Mouse (Mus musculus) stomach, embryonic 15.5 days (tissue): ENCODE measurements at regions not wholly inside any gene's neighbourhood (a gene's known extent, or its start where the extent isn't known, plus 50 kb on each side); places are given as distances from the start of the nearest gene placed in this dataset.

ENCODE experiments used
- ATAC-seq: fragments of 200-750 bp; cut with Nextera tagmentation; 2 replicates; pipeline ENCODE4 v1.8.0; 2017; ENCODE audit warnings: low read depth, moderate number of reproducible peaks, moderate TSS enrichment; ENCODE audit not compliant: insufficient read depth, low FRiP score
- H3K27ac ChIP-seq: fragments of 300-500 bp; sonication (generic); 2 replicates; pipeline ENCODE4 v1.5.1; 2015; ENCODE audit warnings: mild to moderate bottlenecking, inconsistent platforms
- H3K27me3 ChIP-seq: fragments of 300-500 bp; sonication (generic); replicated peaks from 2 replicates; pipeline ENCODE4 v1.6.1; 2015; ENCODE audit warnings: inconsistent platforms
- H3K36me3 ChIP-seq: fragments of 300-500 bp; sonication (generic); 2 replicates; pipeline ENCODE4 v1.6.1; 2015; ENCODE audit warnings: inconsistent platforms
- H3K4me1 ChIP-seq: fragments of 300-500 bp; sonication (generic); 2 replicates; pipeline ENCODE4 v1.6.1; 2015; ENCODE audit warnings: inconsistent platforms
- H3K4me2 ChIP-seq: fragments of 300-500 bp; sonication (generic); 2 replicates; pipeline ENCODE4 v1.6.1; 2015; ENCODE audit warnings: mild to moderate bottlenecking, inconsistent platforms
- H3K4me3 ChIP-seq: fragments of 300-500 bp; sonication (generic); replicated peaks from 2 replicates; pipeline ENCODE4 v1.5.1; 2015; ENCODE audit warnings: inconsistent platforms
- H3K9ac ChIP-seq: fragments of 300-500 bp; sonication (generic); 2 replicates; pipeline ENCODE4 v1.6.1; 2015; ENCODE audit warnings: inconsistent platforms
- H3K9me3 ChIP-seq: fragments of 300-500 bp; sonication (generic); 2 replicates; pipeline ENCODE4 v1.6.1; 2016; ENCODE audit warnings: inconsistent platforms
- WGBS: fragments of 180-500 bp; shearing (Covaris S2); methylation state at CpG from one replicate; pipeline ENCODE4 v1.1.7; 2015; 5-methylcytosine and 5-hydroxymethylcytosine counted together

GRCm38 (mm10) chr10:6053207-6053606 lies 131.0 kb upstream of the Rgs17 start:
- no peak overlapping the region for H3K27ac ChIP-seq
- H3K9me3 ChIP-seq, result no peaks in the 10 kb centered on the region
- no peak overlapping the region for H3K9ac ChIP-seq
- ATAC-seq, result no peak
- no peaks in the 10 kb centered on the region for H3K36me3 ChIP-seq
- no peaks in the 10 kb centered on the region for H3K27me3 ChIP-seq
- no peak overlapping the region for H3K4me2 ChIP-seq
- 62% methylated on average over 2 of the region's 2 CpGs for WGBS
- no peaks in the 10 kb centered on the region for H3K4me1 ChIP-seq
- H3K4me3 ChIP-seq, result no peak overlapping the region

- no peaks in the 10 kb centered on the region for H3K27me3 ChIP-seq
- H3K9me3 ChIP-seq, result no peaks in the 10 kb centered on the region
- no peak overlapping the region for H3K9ac ChIP-seq
- no peak overlapping the region for H3K27ac ChIP-seq
- no peak overlapping the region for H3K4me2 ChIP-seq
- ATAC-seq, result no peak
- no peaks in the 10 kb centered on the region for H3K36me3 ChIP-seq
- H3K4me1 ChIP-seq, result no peaks in the 10 kb centered on the region
- WGBS, result 67% methylated on average over 5 of the region's 5 CpGs
- H3K4me3 ChIP-seq, result no peak overlapping the region
Observed at GRCm38 (mm10) chr10:6043358-6043757, 121.2 kb upstream of the Rgs17 start.

- ATAC-seq, result no peak
- no peak overlapping the region for H3K4me2 ChIP-seq
- 43% methylated on average over 4 of the region's 4 CpGs for WGBS
- no peak overlapping the region for H3K27ac ChIP-seq
- H3K9me3 ChIP-seq, result no peaks in the 10 kb centered on the region
- no peaks in the 10 kb centered on the region for H3K4me1 ChIP-seq
- H3K36me3 ChIP-seq, result no peaks in the 10 kb centered on the region
- no peak overlapping the region for H3K9ac ChIP-seq
- no peak overlapping the region for H3K4me3 ChIP-seq
- no peaks in the 10 kb centered on the region for H3K27me3 ChIP-seq
Observed at GRCm38 (mm10) chr10:6039771-6040170, 117.6 kb upstream of the Rgs17 start.

DNA sequence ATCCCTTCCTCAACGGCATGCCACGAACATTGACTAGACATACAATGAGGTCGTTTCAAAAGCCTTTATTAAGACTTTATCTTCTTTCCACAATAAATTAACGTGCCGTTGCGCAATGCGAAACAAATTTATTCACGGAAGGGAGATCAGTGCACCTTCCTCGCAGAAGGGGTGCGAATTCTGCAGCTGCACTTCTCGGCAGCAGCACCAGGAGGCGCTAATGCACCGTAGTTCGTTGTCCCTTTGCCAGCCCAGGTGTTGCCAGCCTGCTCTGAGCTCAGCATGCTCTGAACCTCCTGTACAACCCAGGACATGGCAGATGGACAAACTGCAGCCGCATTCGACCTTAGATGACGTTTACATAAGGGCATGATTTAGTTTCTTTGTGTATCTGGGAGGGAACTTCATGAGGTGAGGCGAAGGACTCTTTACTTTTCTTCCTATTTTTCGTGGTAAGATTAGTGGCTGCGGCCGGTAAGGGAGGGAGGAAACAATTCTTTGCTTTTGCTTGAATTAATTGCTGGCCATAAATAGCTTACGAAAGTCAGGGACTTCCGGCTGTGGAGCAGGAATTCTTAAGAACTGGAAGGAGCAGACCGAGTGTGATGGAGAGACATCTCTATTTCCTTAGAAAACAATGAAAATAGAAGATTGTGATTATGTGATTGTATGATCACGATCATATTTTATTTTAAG lies 113.7 kb upstream of the Rgs17 start:
- no peaks in the 10 kb centered on the region for H3K27me3 ChIP-seq
- ATAC-seq, result peak; percentile 80
- no peaks in the 10 kb centered on the region for H3K36me3 ChIP-seq
- no peaks in the 10 kb centered on the region for H3K9me3 ChIP-seq
- WGBS, result 17% methylated on average over 25 of the region's 25 CpGs
- H3K4me3 ChIP-seq, result no peak overlapping the region
- H3K4me1 ChIP-seq, result no peaks in the 10 kb centered on the region
- no peak overlapping the region for H3K9ac ChIP-seq
- H3K4me2 ChIP-seq, result peak overlapping the region; percentile 38
- H3K27ac ChIP-seq, result no peak overlapping the region

DNA sequence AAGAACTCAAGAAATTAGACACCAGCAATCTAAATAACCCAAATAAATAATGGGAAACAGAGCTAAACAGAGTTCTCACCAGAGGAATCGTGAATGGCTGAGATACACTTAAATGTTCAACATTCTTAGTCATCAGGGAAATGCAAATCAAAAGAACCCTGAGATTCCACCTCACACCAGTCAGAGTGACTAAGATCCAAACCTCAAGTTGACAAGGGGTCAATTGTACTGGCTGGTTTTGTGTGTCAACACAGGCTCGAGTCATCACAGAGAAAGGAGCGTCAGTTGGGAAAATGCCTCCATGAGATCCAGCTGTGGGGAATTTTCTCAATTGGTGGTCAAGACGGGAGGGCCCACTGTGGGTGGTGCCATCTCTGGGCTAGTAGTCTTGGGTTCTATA lies 110.3 kb upstream of the Rgs17 start:
- Histone ChIP-seq H3K9ac (no peak overlapping the region), H3K36me3 (no peaks in the 10 kb centered on the region), H3K27ac (no peak overlapping the region), H3K9me3 (no peaks in the 10 kb centered on the region), H3K4me1 (no peaks in the 10 kb centered on the region), H3K4me3 (no peak overlapping the region), H3K4me2 (no peak overlapping the region), H3K27me3 (no peaks in the 10 kb centered on the region)
- WGBS, result 69% methylated on average over 4 of the region's 4 CpGs
- no peak for ATAC-seq

- Histone ChIP-seq H3K27me3 (no peaks in the 10 kb centered on the region), H3K9me3 (no peaks in the 10 kb centered on the region), H3K9ac (no peak overlapping the region), H3K4me2 (no peak overlapping the region), H3K4me1 (no peaks in the 10 kb centered on the region), H3K4me3 (no peak overlapping the region), H3K27ac (no peak overlapping the region), H3K36me3 (no peaks in the 10 kb centered on the region)
- no peak for ATAC-seq
- WGBS, result 35% methylated on average over 1 of the region's 1 CpGs
Observed at GRCm38 (mm10) chr10:6027551-6027950, 105.4 kb upstream of the Rgs17 start.

DNA sequence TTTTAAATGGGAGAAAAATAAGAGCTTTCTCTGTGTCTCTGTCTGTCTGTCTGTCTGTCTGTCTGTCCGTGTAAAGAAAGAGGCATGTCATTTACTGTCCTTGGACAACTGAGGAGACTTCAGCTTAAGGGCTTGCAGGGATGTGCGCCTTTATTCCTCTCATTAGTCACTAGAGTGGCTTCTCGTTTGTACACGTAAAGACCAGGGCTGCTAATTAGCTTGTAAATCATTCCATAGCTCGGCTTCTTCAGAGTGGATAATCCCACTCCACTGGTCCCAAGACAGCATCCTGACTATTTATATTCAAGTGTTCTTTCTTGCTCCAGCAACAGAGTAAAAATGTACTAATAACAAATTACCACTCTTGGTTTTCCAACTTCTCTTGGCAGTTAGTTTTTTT lies 104.1 kb upstream of the Rgs17 start:
- H3K4me3 ChIP-seq, result no peak overlapping the region
- no peak for ATAC-seq
- no peaks in the 10 kb centered on the region for H3K36me3 ChIP-seq
- H3K27ac ChIP-seq, result no peak overlapping the region
- no peaks in the 10 kb centered on the region for H3K9me3 ChIP-seq
- no peak overlapping the region for H3K4me2 ChIP-seq
- WGBS, result 61% methylated on average over 5 of the region's 5 CpGs
- no peaks in the 10 kb centered on the region for H3K4me1 ChIP-seq
- no peaks in the 10 kb centered on the region for H3K27me3 ChIP-seq
- no peak overlapping the region for H3K9ac ChIP-seq

- WGBS, result 61% methylated on average over 2 of the region's 2 CpGs
- no peaks in the 10 kb centered on the region for H3K4me1 ChIP-seq
Observed at GRCm38 (mm10) chr10:6022609-6023283, 100.5 kb upstream of the Rgs17 start.

GRCm38 (mm10) chr10:6020944-6021684 lies 98.9 kb upstream of the Rgs17 start:
- Histone ChIP-seq H3K4me1 (no peaks in the 10 kb centered on the region), H3K36me3 (no peaks in the 10 kb centered on the region), H3K4me2 (no peak overlapping the region), H3K27ac (no peak overlapping the region), H3K4me3 (no peak overlapping the region), H3K27me3 (no peaks in the 10 kb centered on the region), H3K9ac (no peak overlapping the region), H3K9me3 (no peaks in the 10 kb centered on the region)
- 50% methylated on average over 9 of the region's 9 CpGs for WGBS
- no peak for ATAC-seq

More at GRCm38 (mm10) chr10:6022609-6023283, 100.5 kb upstream of the Rgs17 start:
- Histone ChIP-seq H3K9me3 (no peaks in the 10 kb centered on the region), H3K4me2 (no peak overlapping the region), H3K9ac (no peak overlapping the region), H3K36me3 (no peaks in the 10 kb centered on the region), H3K27ac (no peak overlapping the region), H3K4me3 (no peak overlapping the region), H3K27me3 (no peaks in the 10 kb centered on the region)
- ATAC-seq, result peak; percentile 80

DNA sequence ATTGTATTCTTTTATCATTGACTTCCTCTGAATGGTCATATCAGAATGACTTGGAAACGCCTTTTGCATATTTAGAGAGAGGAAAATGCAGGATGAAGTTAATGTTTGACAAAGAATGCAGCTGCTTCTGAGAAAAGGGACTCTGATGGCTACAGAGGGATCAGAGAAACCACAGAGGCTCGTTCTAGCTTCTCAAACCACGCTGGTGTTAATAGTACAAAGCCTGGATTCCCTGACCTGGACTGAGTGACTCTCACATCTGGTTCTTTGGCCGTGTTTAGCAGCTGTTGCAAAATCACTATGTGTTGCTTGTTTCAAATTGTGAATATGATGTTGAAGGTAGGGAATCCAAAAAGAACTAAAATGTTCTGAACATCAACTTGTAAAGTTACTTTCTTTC lies 91.5 kb upstream of the Rgs17 start:
- Histone ChIP-seq H3K27me3 (no peaks in the 10 kb centered on the region), H3K36me3 (no peaks in the 10 kb centered on the region), H3K27ac (no peak overlapping the region), H3K9ac (no peak overlapping the region), H3K9me3 (no peaks in the 10 kb centered on the region), H3K4me1 (no peaks in the 10 kb centered on the region), H3K4me2 (no peak overlapping the region), H3K4me3 (no peak overlapping the region)
- ATAC-seq, result no peak
- whole genome bisulfite sequencing, result 46% methylated on average over 4 of the region's 4 CpGs

GRCm38 (mm10) chr10:6011541-6011940 lies 89.3 kb upstream of the Rgs17 start:
- no peak for ATAC-seq
- H3K4me1 ChIP-seq, result no peaks in the 10 kb centered on the region
- no peaks in the 10 kb centered on the region for H3K27me3 ChIP-seq
- H3K36me3 ChIP-seq, result no peaks in the 10 kb centered on the region
- WGBS, result 44% methylated on average over 5 of the region's 5 CpGs
- no peak overlapping the region for H3K4me3 ChIP-seq
- no peaks in the 10 kb centered on the region for H3K9me3 ChIP-seq
- no peak overlapping the region for H3K4me2 ChIP-seq
- no peak overlapping the region for H3K9ac ChIP-seq
- H3K27ac ChIP-seq, result no peak overlapping the region

- Histone ChIP-seq H3K4me2 (no peak overlapping the region), H3K27me3 (no peaks in the 10 kb centered on the region), H3K9me3 (no peaks in the 10 kb centered on the region), H3K36me3 (no peaks in the 10 kb centered on the region), H3K27ac (no peak overlapping the region), H3K9ac (no peak overlapping the region), H3K4me3 (no peak overlapping the region), H3K4me1 (no peaks in the 10 kb centered on the region)
- WGBS, result 40% methylated on average over 5 of the region's 5 CpGs
- ATAC-seq, result peak; percentile 43; the same call in 1 of the 2 replicates
Observed at GRCm38 (mm10) chr10:6011029-6011428, 88.8 kb upstream of the Rgs17 start.
